Mouse (Mus musculus) liver, embryonic 14.5 days (tissue): ENCODE measurements around the gene Mb.

Experiments
- CTCF ChIP-seq: IDR thresholded peaks from 2 replicates; pipeline ENCODE4 v1.5.1; 2016; ENCODE audit warnings: antibody characterized with exemption, low read depth, control low read depth
- EP300 ChIP-seq: IDR thresholded peaks from 2 replicates; pipeline ENCODE4 v1.6.1; 2016; ENCODE audit warnings: antibody characterized with exemption, low read depth

DNA sequence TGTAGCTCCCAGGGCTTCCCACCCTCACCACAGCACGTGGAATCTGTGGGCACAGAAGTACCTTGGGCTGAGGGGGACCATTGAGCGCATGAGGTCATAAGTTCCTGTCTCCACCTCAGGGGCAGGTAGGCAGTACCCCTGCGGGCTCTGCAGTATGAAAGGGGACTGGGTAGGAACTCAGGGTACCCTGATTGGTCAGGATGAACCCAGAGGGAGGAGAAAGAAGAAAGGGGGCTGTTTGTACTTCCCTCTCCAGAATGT lies 6.3 kb upstream of the Mb start:
- no peak for TF ChIP-seq CTCF
- no peak for TF ChIP-seq EP300
